7 mouse cellular contexts compared by ENCODE assay signal in genomic region chr11:103217790-103218516, GRCm38 (mm10). TPM values are rescaled to one million over a fixed set of nuclear protein-coding genes. Genes with fewer than 3 reads are reported as not detected.
A peak's percentile ranks its signal among the peaks of the same experiment; 100 is the strongest.
DNase-seq lines count a peak whose midpoint lies in the region; ATAC-seq and TF ChIP-seq lines count a peak whose summit lies in the region.

Gene Spata32, minus strand, starts transcription at chr11:103218432.

- peak within 1 kb of the TSS; percentile 46 for H3K4me3 ChIP-seq in intestine, postnatal 0 days (ENCODE audit: low read depth, low read length)
- peak within 1 kb of the TSS; percentile 44 for H3K4me3 ChIP-seq in limb, embryonic 12.5 days (replicated peaks)
- peak within 1 kb of the TSS; percentile 42 for H3K4me3 ChIP-seq in midbrain, embryonic 11.5 days (ENCODE audit: low read depth, low read length)

- WGBS in intestine, postnatal 0 days = under 1% methylated on average over 45 of the region's 45 CpGs
- WGBS in limb, embryonic 12.5 days = 1% methylated on average over 45 of the region's 45 CpGs
- under 1% methylated on average over 45 of the region's 45 CpGs for WGBS in midbrain, embryonic 11.5 days

- no peaks in the 10 kb centered on the region for H3K4me1 ChIP-seq in intestine, postnatal 0 days (replicated peaks; ENCODE audit: control insufficient read depth, insufficient read depth, low read length)
- H3K4me1 ChIP-seq in limb, embryonic 12.5 days (replicated peaks) = peaks cover 12% of the 10 kb centered on the region
- H3K4me1 ChIP-seq in midbrain, embryonic 11.5 days (ENCODE audit: control insufficient read depth, insufficient read depth, low read length) = peaks cover 7% of the 10 kb centered on the region

- DNase-seq in adrenal gland, postnatal 25 days = peak; percentile 69
- peak; percentile 92 for DNase-seq in midbrain, embryonic 11.5 days (ENCODE audit: low spot score, missing footprints)
- DNase-seq in spleen, adult 12 weeks (ENCODE audit: low spot score) = peak; percentile 17

- peak; percentile 79 for ATAC-seq in common myeloid progenitor, adult 5-6 weeks (replicated peaks; ENCODE audit: low read depth, poor library complexity, severe bottlenecking)
- ATAC-seq in granulocyte monocyte progenitor cell, adult 5-6 weeks (replicated peaks; ENCODE audit: poor library complexity, severe bottlenecking) = peak; percentile 78
- peak; percentile 53 for ATAC-seq in intestine, postnatal 0 days
- peak; percentile 79; the same call in 1 of the 2 replicates for ATAC-seq in limb, embryonic 12.5 days (ENCODE audit: insufficient number of reproducible peaks, insufficient read depth, low FRiP score, low TSS enrichment, low read depth)
- ATAC-seq in midbrain, embryonic 11.5 days (ENCODE audit: low FRiP score) = peak; percentile 82

- H3K27ac ChIP-seq in intestine, postnatal 0 days (ENCODE audit: low read depth, low read length) = no peak within 1 kb of the TSS
- H3K27ac ChIP-seq in limb, embryonic 12.5 days = no peak within 1 kb of the TSS
- H3K27ac ChIP-seq in midbrain, embryonic 11.5 days (ENCODE audit: low read depth, low read length) = no peak within 1 kb of the TSS

- peak within 1 kb of the TSS; percentile 90 for H3K4me2 ChIP-seq in intestine, postnatal 0 days (replicated peaks; ENCODE audit: low read depth)
- peak within 1 kb of the TSS; percentile 75 for H3K4me2 ChIP-seq in limb, embryonic 12.5 days
- H3K4me2 ChIP-seq in midbrain, embryonic 11.5 days = peak within 1 kb of the TSS; percentile 70

- peaks cover 7% of the 10 kb centered on the region; the same call in 1 of the 2 replicates for H3K36me3 ChIP-seq in intestine, postnatal 0 days (ENCODE audit: control insufficient read depth, insufficient read depth)
- H3K36me3 ChIP-seq in limb, embryonic 12.5 days = peaks cover 27% of the 10 kb centered on the region
- peaks cover 10% of the 10 kb centered on the region; the same call in 1 of the 2 replicates for H3K36me3 ChIP-seq in midbrain, embryonic 11.5 days (ENCODE audit: control insufficient read depth, insufficient read depth, low read length)

- TF ChIP-seq CTCF in intestine, postnatal 0 days (IDR thresholded peaks at IDR 0.05; ENCODE audit: low read depth) = no peak

- H3K9ac ChIP-seq in intestine, postnatal 0 days (ENCODE audit: low read depth, low read length) = peak within 1 kb of the TSS; percentile 45; the same call in 1 of the 2 replicates
- peak within 1 kb of the TSS; percentile 8; the same call in 1 of the 2 replicates for H3K9ac ChIP-seq in limb, embryonic 12.5 days (replicated peaks)
- peak within 1 kb of the TSS; percentile 66 for H3K9ac ChIP-seq in midbrain, embryonic 11.5 days (ENCODE audit: low read length)

- H3K27me3 ChIP-seq in intestine, postnatal 0 days (replicated peaks; ENCODE audit: control insufficient read depth, insufficient read depth, low read length) = no peaks in the 10 kb centered on the region
- peaks cover 25% of the 10 kb centered on the region for H3K27me3 ChIP-seq in limb, embryonic 12.5 days
- H3K27me3 ChIP-seq in midbrain, embryonic 11.5 days (ENCODE audit: control insufficient read depth, insufficient read depth, low read length) = no peaks in the 10 kb centered on the region

- no peaks in the 10 kb centered on the region for H3K9me3 ChIP-seq in intestine, postnatal 0 days (ENCODE audit: control insufficient read depth)
- peaks cover 8% of the 10 kb centered on the region; the same call in 1 of the 2 replicates for H3K9me3 ChIP-seq in limb, embryonic 12.5 days
- H3K9me3 ChIP-seq in midbrain, embryonic 11.5 days (ENCODE audit: control insufficient read depth, low read length) = no peaks in the 10 kb centered on the region

RNA-seq across cellular contexts. Expression of gene Spata32, which starts in this region (rescaled TPM):
- not detected in 2 replicates for total RNA-seq in adrenal gland, postnatal 25 days (2021)
- 0.96 TPM in 1 of 2 replicates, not detected in the other for total RNA-seq in common myeloid progenitor, adult 5-6 weeks (2017)
- total RNA-seq in granulocyte monocyte progenitor cell, adult 5-6 weeks (2014; fragmentation: Nextera tagmentation) = 1.4 TPM in 1 of 2 replicates, not detected in the other
- total RNA-seq in granulocyte monocyte progenitor cell, adult 5-6 weeks (2017) = not detected in 2 replicates
- polyA plus RNA-seq in intestine, postnatal 0 days (2015; fragmentation: Nextera tagmentation; extraction: Ambion mirVana) = not detected in 2 replicates
- not detected in 2 replicates for polyA plus RNA-seq in limb, embryonic 12.5 days (2016; fragmentation: Nextera tagmentation; extraction: Ambion mirVana)
- 0.15 TPM in 1 of 2 replicates, not detected in the other for polyA plus RNA-seq in midbrain, embryonic 11.5 days (2014; fragmentation: Nextera tagmentation; extraction: Ambion mirVana)

Comparison
In these comparisons a context has a peak if more than half of its experiments do, and no peak if none do; other contexts are left out.
1. Peak in DNase-seq in adrenal gland, postnatal 25 days; RNA of the gene not detected or under 1 TPM.
2. Peak in ATAC-seq in common myeloid progenitor, adult 5-6 weeks; RNA of the gene not detected or under 1 TPM.
3. Peak in ATAC-seq, H3K4me3 ChIP-seq, H3K9ac ChIP-seq and H3K4me2 ChIP-seq in intestine, postnatal 0 days; RNA of the gene not detected or under 1 TPM.
4. Peak in ATAC-seq, H3K4me3 ChIP-seq, H3K9ac ChIP-seq and H3K4me2 ChIP-seq in limb, embryonic 12.5 days; RNA of the gene not detected or under 1 TPM.
5. Peak in DNase-seq, ATAC-seq, H3K4me3 ChIP-seq, H3K9ac ChIP-seq and H3K4me2 ChIP-seq in midbrain, embryonic 11.5 days; RNA of the gene not detected or under 1 TPM.
6. DNase-seq: peak in every context shown above with its lines; median percentile 92 in midbrain, embryonic 11.5 days; 69 in adrenal gland, postnatal 25 days; 17 in spleen, adult 12 weeks.
7. H3K9ac ChIP-seq: peak in every context shown above with its lines; median percentile 66 in midbrain, embryonic 11.5 days; 45 in intestine, postnatal 0 days; 8 in limb, embryonic 12.5 days.